Mouse (Mus musculus): ENCODE data around the gene Ucp2. TPM values are rescaled to one million over a fixed set of nuclear protein-coding genes. Genes with fewer than 3 reads are reported as not detected.

Gene Ucp2
- total and polyA plus RNA-seq, 2 experiments: 12.2 to 45.2 TPM

DNA sequence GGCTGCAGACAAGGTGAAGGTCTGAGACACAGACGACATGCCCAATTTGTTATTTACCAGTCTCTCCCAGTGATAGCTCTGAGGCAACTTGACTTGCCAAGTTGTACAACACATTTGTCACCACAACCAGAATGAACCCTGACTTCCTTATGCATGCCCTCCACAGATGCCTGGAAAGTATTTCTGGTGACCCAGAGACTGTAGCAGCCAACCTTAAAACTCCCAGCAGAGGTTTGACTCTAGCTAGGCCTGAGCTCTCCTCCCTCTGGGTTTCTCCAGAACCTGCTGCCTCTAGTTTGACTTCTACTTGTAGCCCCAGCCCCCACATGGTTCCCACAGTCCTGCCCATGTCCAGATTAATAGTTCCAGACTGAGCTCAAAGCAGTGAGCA is 21.7 kb upstream of the Ucp2 start:
- TF ChIP-seq POLR2A (IDR thresholded peaks at IDR 0.05; ENCODE audit: extremely low read depth, insufficient read depth, low read length): no peak
- no peak for TF ChIP-seq CTCF (IDR thresholded peaks at IDR 0.05; ENCODE audit: low read depth, low read length)
- no peak for DNase-seq (ENCODE audit: extremely low read depth, low read depth, low spot score)
- Histone ChIP-seq H3K4me1 (ENCODE audit: control insufficient read depth, insufficient read depth, low read length) (peaks cover 5% of the 10 kb centered on the region), H3K4me3 (ENCODE audit: insufficient read depth, low read depth, low read length) (no peak overlapping the region), H3K36me3 (ENCODE audit: control insufficient read depth, insufficient read depth, low read length) (no peaks in the 10 kb centered on the region), H3K27me3 (ENCODE audit: control insufficient read depth, insufficient read depth, low read length) (no peaks in the 10 kb centered on the region), H3K27ac (replicated peaks; ENCODE audit: insufficient read depth, low read depth, low read length) (no peak overlapping the region), H3K9ac (ENCODE audit: low read depth, low read length) (no peak overlapping the region), H3K79me2 (ENCODE audit: control insufficient read depth, insufficient read depth, low read length) (no peaks in the 10 kb centered on the region)
- WGBS: 50% methylated on average over 1 of the region's 1 CpGs

DNA sequence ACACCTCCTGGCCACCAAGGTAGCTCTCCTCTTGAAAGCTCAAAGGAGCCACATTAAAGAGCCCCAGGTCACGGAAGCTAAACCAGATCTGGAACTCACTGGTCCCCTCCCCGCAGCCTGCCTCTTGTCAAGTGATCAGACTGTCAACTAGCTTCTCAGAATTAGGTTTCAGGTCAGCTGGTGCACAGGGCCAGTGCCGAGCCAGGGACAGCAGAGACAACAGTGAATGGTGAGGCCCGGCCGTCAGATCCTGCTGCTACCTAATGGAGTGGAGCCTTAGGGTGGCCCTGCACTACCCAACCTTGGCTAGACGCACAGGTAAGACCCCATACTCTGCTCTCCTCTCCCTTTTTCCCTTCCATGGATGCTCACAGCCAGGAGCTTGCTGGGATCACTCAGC is 20.4 kb upstream of the Ucp2 start, which contains the start of gene Ucp3:
Gene Ucp3 (plus strand): TSS at position 214 of the 400 bp plus-strand sequence.
- DNase-seq (ENCODE audit: extremely low read depth, low read depth, low spot score): no peak
- H3K36me3 ChIP-seq (ENCODE audit: control insufficient read depth, insufficient read depth, low read length): no peaks in the 10 kb centered on the region
- no peak within 1 kb of the TSS for H3K9ac ChIP-seq (ENCODE audit: low read depth, low read length)
- TF ChIP-seq CTCF (IDR thresholded peaks at IDR 0.05; ENCODE audit: low read depth, low read length) (no peak), POLR2A (IDR thresholded peaks at IDR 0.05; ENCODE audit: extremely low read depth, insufficient read depth, low read length) (no peak)
- 80% methylated on average over 6 of the region's 6 CpGs for whole genome bisulfite sequencing
- H3K27ac ChIP-seq (replicated peaks; ENCODE audit: insufficient read depth, low read depth, low read length): no peak within 1 kb of the TSS
- H3K4me1 ChIP-seq (ENCODE audit: control insufficient read depth, insufficient read depth, low read length): peaks cover 5% of the 10 kb centered on the region
- no peaks in the 10 kb centered on the region for H3K79me2 ChIP-seq (ENCODE audit: control insufficient read depth, insufficient read depth, low read length)
- no peak within 1 kb of the TSS for H3K4me3 ChIP-seq (ENCODE audit: insufficient read depth, low read depth, low read length)
- no peaks in the 10 kb centered on the region for H3K27me3 ChIP-seq (ENCODE audit: control insufficient read depth, insufficient read depth, low read length)

DNA sequence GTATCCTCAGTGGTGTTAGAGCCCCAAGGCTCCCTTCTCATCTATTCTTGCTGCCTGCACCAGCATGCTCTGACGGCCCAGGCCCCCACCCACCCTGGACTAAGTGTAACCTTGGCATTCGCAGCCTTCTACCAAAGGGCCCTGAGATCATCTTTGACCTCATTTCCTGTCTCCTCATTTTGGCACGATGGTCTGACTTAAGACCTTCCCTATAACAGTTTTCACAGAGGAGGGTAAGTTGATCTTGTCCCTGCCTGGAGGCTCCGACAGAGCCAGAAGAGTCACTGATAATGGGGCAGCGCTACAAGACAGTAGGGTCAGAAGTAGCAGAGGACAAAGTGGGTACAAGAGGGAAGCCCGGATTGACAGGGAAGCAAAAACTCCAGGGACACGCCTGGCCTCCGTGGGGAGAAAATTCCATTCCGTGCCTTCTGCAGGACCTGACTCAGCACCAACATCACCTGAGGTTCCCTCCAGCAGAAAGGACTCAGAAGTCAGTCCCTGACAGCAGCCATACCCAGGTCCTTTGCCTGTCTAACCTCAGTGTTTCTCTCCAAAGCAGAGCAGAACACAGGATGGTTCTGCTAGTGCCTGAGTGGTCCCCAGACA is 19.2 kb upstream of the Ucp2 start:
- WGBS: 76% methylated on average over 9 of the region's 9 CpGs
- H3K36me3 ChIP-seq (ENCODE audit: control insufficient read depth, insufficient read depth, low read length): no peaks in the 10 kb centered on the region
- H3K4me3 ChIP-seq (ENCODE audit: insufficient read depth, low read depth, low read length): no peak overlapping the region
- TF ChIP-seq POLR2A (IDR thresholded peaks at IDR 0.05; ENCODE audit: extremely low read depth, insufficient read depth, low read length) (no peak), CTCF (IDR thresholded peaks at IDR 0.05; ENCODE audit: low read depth, low read length) (no peak)
- peaks cover 5% of the 10 kb centered on the region for H3K4me1 ChIP-seq (ENCODE audit: control insufficient read depth, insufficient read depth, low read length)
- no peak overlapping the region for H3K27ac ChIP-seq (replicated peaks; ENCODE audit: insufficient read depth, low read depth, low read length)
- no peak overlapping the region for H3K9ac ChIP-seq (ENCODE audit: low read depth, low read length)
- no peaks in the 10 kb centered on the region for H3K27me3 ChIP-seq (ENCODE audit: control insufficient read depth, insufficient read depth, low read length)
- H3K79me2 ChIP-seq (ENCODE audit: control insufficient read depth, insufficient read depth, low read length): no peaks in the 10 kb centered on the region
- no peak for DNase-seq (ENCODE audit: extremely low read depth, low read depth, low spot score)

DNA sequence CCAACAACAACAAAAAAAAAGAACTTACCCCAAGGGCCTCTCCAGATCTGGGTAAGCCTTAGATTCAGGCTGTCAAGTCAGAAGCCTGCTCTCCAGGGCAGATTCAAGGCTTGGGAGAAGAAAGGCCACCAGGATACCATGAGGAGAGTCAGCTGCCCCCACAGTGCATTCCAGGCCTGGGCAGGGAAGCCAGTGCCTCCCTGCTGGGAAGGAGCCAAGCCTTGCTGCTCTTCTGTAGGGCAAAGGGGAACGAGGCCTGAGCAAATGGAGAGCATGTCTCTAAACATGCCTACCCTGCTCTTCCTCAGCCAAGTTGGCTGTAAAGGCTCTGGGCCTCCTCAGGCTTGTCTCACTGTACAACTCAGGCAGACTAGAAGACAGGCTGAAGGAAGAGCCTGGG is 18.5 kb upstream of the Ucp2 start:
- Histone ChIP-seq H3K4me3 (ENCODE audit: insufficient read depth, low read depth, low read length) (no peak overlapping the region), H3K27me3 (ENCODE audit: control insufficient read depth, insufficient read depth, low read length) (no peaks in the 10 kb centered on the region), H3K9ac (ENCODE audit: low read depth, low read length) (no peak overlapping the region), H3K79me2 (ENCODE audit: control insufficient read depth, insufficient read depth, low read length) (no peaks in the 10 kb centered on the region), H3K4me1 (ENCODE audit: control insufficient read depth, insufficient read depth, low read length) (peaks cover 5% of the 10 kb centered on the region), H3K27ac (replicated peaks; ENCODE audit: insufficient read depth, low read depth, low read length) (peak overlapping the region; percentile 20), H3K36me3 (ENCODE audit: control insufficient read depth, insufficient read depth, low read length) (no peaks in the 10 kb centered on the region)
- WGBS: 21% methylated on average over 1 of the region's 1 CpGs
- TF ChIP-seq POLR2A (IDR thresholded peaks at IDR 0.05; ENCODE audit: extremely low read depth, insufficient read depth, low read length) (no peak), CTCF (IDR thresholded peaks at IDR 0.05; ENCODE audit: low read depth, low read length) (no peak)
- peak; percentile 71 for DNase-seq (ENCODE audit: extremely low read depth, low read depth, low spot score)

DNA sequence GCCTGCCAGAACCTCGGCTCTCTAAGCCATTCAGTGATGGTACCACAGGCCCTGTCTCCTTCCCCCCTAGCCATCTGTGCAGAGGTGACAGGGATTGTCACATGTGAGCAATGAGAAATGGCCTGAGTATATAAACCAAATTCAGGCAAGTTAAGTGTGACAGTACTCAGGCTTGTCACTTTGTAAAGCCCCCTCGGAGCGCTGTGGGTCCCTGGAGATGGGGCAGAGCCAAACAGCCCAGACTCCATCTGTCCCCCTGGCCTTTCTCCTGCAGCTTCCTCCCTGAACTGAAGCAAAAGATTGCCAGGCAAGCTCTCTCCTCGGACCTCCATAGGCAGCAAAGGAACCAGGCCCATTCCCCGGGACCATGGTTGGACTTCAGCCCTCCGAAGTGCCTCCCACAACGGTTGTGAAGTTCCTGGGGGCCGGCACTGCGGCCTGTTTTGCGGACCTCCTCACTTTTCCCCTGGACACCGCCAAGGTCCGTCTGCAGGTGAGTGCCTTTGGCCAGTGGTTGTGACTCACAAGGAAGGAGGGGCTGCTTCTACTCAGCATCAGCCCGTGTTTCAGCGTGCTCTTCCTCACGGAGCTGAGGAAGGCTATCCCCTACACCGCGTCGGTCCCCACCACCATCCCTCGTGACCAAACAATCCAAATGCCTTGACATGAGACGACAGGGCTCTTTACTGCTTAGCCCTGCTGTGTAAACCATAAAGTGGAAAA is 13.9 kb upstream of the Ucp2 start:
- 82% methylated on average over 20 of the region's 20 CpGs for WGBS
- TF ChIP-seq POLR2A (IDR thresholded peaks at IDR 0.05; ENCODE audit: extremely low read depth, insufficient read depth, low read length): no peak
- TF ChIP-seq CTCF (IDR thresholded peaks at IDR 0.05; ENCODE audit: low read depth, low read length): no peak
- Histone ChIP-seq H3K4me3 (ENCODE audit: insufficient read depth, low read depth, low read length) (no peak overlapping the region), H3K9ac (ENCODE audit: low read depth, low read length) (no peak overlapping the region), H3K27me3 (ENCODE audit: control insufficient read depth, insufficient read depth, low read length) (no peaks in the 10 kb centered on the region), H3K36me3 (ENCODE audit: control insufficient read depth, insufficient read depth, low read length) (no peaks in the 10 kb centered on the region), H3K79me2 (ENCODE audit: control insufficient read depth, insufficient read depth, low read length) (no peaks in the 10 kb centered on the region), H3K27ac (replicated peaks; ENCODE audit: insufficient read depth, low read depth, low read length) (no peak overlapping the region), H3K4me1 (ENCODE audit: control insufficient read depth, insufficient read depth, low read length) (peaks cover 5% of the 10 kb centered on the region)
- no peak for DNase-seq (ENCODE audit: extremely low read depth, low read depth, low spot score)

DNA sequence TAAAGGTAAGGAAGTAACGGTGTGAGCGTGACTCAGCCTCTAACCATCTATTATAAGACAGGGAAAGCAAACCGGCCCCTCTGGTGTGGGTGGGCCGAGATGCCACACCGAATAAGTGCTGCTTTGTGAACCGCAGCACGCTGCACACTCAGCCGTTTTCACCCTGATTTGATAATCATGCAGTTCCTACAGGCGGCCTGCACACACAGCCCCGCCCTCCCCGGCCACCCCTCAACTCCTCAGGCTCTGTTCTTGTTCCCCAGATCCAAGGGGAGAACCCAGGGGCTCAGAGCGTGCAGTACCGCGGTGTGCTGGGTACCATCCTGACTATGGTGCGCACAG is 13.3 kb upstream of the Ucp2 start:
- no peak overlapping the region for H3K9ac ChIP-seq (ENCODE audit: low read depth, low read length)
- no peak for DNase-seq (ENCODE audit: extremely low read depth, low read depth, low spot score)
- H3K4me1 ChIP-seq (ENCODE audit: control insufficient read depth, insufficient read depth, low read length): peaks cover 3% of the 10 kb centered on the region
- WGBS: 80% methylated on average over 15 of the region's 15 CpGs
- H3K36me3 ChIP-seq (ENCODE audit: control insufficient read depth, insufficient read depth, low read length): no peaks in the 10 kb centered on the region
- no peaks in the 10 kb centered on the region for H3K79me2 ChIP-seq (ENCODE audit: control insufficient read depth, insufficient read depth, low read length)
- H3K27ac ChIP-seq (replicated peaks; ENCODE audit: insufficient read depth, low read depth, low read length): no peak overlapping the region
- H3K27me3 ChIP-seq (ENCODE audit: control insufficient read depth, insufficient read depth, low read length): no peaks in the 10 kb centered on the region
- TF ChIP-seq CTCF (IDR thresholded peaks at IDR 0.05; ENCODE audit: low read depth, low read length) (no peak), POLR2A (IDR thresholded peaks at IDR 0.05; ENCODE audit: extremely low read depth, insufficient read depth, low read length) (no peak)
- no peak overlapping the region for H3K4me3 ChIP-seq (ENCODE audit: insufficient read depth, low read depth, low read length)
